Mouse (Mus musculus) forebrain, embryonic 14.5 days (tissue): ENCODE results near the gene Tmem50a. TPM values are rescaled to one million over a fixed set of nuclear protein-coding genes. Genes with fewer than 3 reads are reported as not detected.
A peak's percentile ranks its signal among the peaks of the same experiment; 100 is the strongest.
"Not testable (repeated sequence)": the region's sequence is repeated elsewhere in the genome, so short reads cannot be mapped to it uniquely, and the experiment has no call there.

ENCODE experiments used
- ATAC-seq: fragments of 200-750 bp; cut with Nextera tagmentation; 2 replicates; pipeline ENCODE4 v1.8.0; 2017; ENCODE audit warnings: mild to moderate bottlenecking, moderate library complexity
- DNase-seq: peaks from one replicate; pipeline ENCODE4 v3.0.0-alpha.2; 2015; ENCODE audit warnings: low spot score
- H3K27ac ChIP-seq: fragments of 300-500 bp; sonication (generic); 2 replicates; pipeline ENCODE4 v1.5.1; 2014; ENCODE audit warnings: low read depth, mild to moderate bottlenecking, control low read depth, low read length, moderate library complexity
- H3K27me3 ChIP-seq: fragments of 300-500 bp; sonication (generic); replicated peaks from 2 replicates; pipeline ENCODE4 v1.6.1; 2014; ENCODE audit warnings: low read length, control low read depth, mixed read lengths; ENCODE audit not compliant: control insufficient read depth, insufficient read depth
- H3K36me3 ChIP-seq: fragments of 300-500 bp; sonication (generic); 2 replicates; pipeline ENCODE4 v1.6.1; 2014; ENCODE audit warnings: low read length, control low read depth; ENCODE audit not compliant: control insufficient read depth, insufficient read depth
- H3K4me1 ChIP-seq: fragments of 300-500 bp; sonication (generic); 2 replicates; pipeline ENCODE4 v1.6.1; 2014; ENCODE audit warnings: antibody characterized with exemption, low read length, control low read depth; ENCODE audit not compliant: control insufficient read depth, insufficient read depth
- H3K4me2 ChIP-seq: fragments of 300-500 bp; sonication (generic); 2 replicates; pipeline ENCODE4 v1.6.1; 2014; ENCODE audit warnings: mild to moderate bottlenecking, control low read depth, low read length
- H3K4me3 ChIP-seq: fragments of 300-500 bp; sonication (generic); 2 replicates; pipeline ENCODE4 v1.5.1; 2014; ENCODE audit warnings: low read depth, low read length, control low read depth
- H3K9ac ChIP-seq: fragments of 300-500 bp; sonication (generic); 2 replicates; pipeline ENCODE4 v1.6.1; 2014; ENCODE audit warnings: mild to moderate bottlenecking, low read length, control low read depth, moderate library complexity
- H3K9me3 ChIP-seq: fragments of 300-500 bp; sonication (generic); replicated peaks from 2 replicates; pipeline ENCODE4 v1.6.1; 2016; ENCODE audit warnings: low read length, control low read depth, mixed read lengths; ENCODE audit not compliant: control insufficient read depth
- WGBS: fragments of 180-500 bp; shearing (Covaris S2); extraction: QIAGEN DNeasy Blood & Tissue Kit; methylation state at CpG from one replicate; pipeline ENCODE4 v1.1.7; 2014; 5-methylcytosine and 5-hydroxymethylcytosine counted together
- polyA plus RNA-seq: library from polyadenylated mRNA; unstranded; fragments of >200 nt; fragmentation: Nextera tagmentation; extraction: Ambion mirVana; gene quantifications from 2 replicates; pipeline ENCODE4 v1.2.1, GENCODE M21; 2014

Gene Tmem50a
- polyA plus RNA-seq, 1 experiment from 2014 or later = 166 TPM

DNA sequence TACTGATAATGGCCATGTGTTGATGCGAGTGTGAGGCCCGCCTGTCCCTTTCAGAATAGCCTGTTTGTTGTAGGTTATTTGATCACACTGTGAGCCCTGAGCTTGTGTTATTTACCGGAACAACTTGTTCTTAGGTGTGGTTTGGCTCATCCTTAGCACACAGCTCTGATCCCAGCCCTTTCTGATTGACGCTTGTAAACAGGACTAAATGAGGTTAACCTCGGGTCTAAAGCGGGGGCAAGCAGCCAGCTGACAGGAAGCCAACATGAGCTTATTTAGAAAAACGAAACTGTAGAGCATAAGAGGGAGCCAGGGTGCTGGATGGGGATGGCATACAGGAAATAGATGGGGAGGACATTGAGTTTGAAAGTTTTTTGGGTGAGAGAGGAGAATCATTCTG lies 3.6 kb upstream of the Tmem50a start:
- Histone ChIP-seq H3K27me3 (no peaks in the 10 kb centered on the region), H3K4me1 (peaks cover 12% of the 10 kb centered on the region), H3K4me3 (no peak overlapping the region), H3K27ac (no peak overlapping the region), H3K36me3 (no peaks in the 10 kb centered on the region), H3K4me2 (no peak overlapping the region), H3K9me3 (no peaks in the 10 kb centered on the region), H3K9ac (no peak overlapping the region)
- WGBS = 63% methylated on average over 7 of the region's 7 CpGs
- DNase-seq = no peak
- no peak for ATAC-seq

DNA sequence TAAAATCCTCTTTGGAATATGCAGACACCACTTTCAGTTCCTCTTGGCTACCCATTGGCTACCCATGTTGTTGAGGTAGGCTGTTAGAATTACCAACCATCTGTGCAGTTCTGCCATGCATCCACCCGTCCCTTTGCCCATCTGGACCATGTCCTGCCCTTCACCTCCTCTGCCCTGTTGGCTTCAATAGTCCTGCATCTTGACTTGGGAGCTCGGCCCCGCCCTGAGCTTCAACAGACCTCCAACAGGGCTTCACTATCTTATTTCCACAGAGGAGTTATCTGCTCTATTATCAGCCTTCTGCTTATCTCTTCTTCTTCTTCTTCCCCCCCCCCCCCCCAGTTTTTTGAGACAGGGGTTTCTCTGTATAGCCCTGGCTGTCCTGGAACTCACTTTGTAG lies 2.4 kb upstream of the Tmem50a start:
- no peak overlapping the region for H3K27ac ChIP-seq
- no peak for DNase-seq
- H3K4me2 ChIP-seq = no peak overlapping the region
- WGBS = 75% methylated on average over 3 of the region's 3 CpGs
- H3K4me1 ChIP-seq = peaks cover 11% of the 10 kb centered on the region
- H3K36me3 ChIP-seq = no peaks in the 10 kb centered on the region; the same call in 1 of the 2 replicates
- H3K4me3 ChIP-seq = no peak overlapping the region
- no peaks in the 10 kb centered on the region for H3K27me3 ChIP-seq
- H3K9me3 ChIP-seq = no peaks in the 10 kb centered on the region
- no peak for ATAC-seq
- no peak overlapping the region for H3K9ac ChIP-seq

DNA sequence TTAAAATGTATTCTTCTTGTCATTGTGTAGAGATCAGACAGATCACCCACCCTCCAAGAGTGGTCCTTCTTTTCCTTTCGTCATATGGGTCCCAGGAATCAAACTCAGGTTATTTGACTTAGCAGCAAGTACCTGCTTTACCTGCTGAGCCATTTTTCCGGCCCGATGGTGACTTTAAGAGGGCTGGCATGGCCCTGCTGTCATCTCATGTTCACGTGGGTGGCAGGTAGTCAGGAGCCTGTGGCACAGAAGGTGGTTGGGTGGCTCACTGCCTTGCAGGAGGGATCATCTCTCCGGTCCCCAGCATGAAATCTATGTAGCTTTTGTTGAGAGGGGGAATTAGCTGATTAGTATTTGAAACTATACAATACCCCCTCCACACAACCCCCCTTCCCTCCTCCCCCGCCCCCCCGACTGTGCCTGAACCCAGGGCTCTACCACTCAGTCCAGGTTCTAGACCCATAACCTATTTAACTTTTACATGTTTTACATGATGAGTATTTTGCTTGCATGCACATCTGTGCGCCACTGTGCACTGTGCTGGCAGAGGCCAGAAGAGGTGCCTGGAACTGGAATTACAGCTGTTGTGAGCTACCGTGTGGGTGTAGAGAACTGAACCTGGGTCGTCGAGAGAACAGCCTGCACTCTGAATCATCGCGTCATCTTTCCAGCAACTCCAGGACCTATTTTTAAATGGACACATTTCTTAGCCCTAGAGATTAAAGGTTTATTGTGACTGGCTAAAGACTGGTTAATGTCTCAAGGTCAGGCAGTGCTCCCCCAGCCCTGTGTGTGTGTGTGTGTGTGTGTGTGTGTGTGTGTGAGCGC lies 613 bp upstream of the Tmem50a start:
- DNase-seq (no peak), ATAC-seq (peak; percentile 27)
- 56% methylated on average over 14 of the region's 14 CpGs for WGBS
- H3K4me2 ChIP-seq = peak overlapping the region; percentile 62
- no peaks in the 10 kb centered on the region for H3K27me3 ChIP-seq
- peaks cover 11% of the 10 kb centered on the region for H3K4me1 ChIP-seq
- peak overlapping the region; percentile 80 for H3K4me3 ChIP-seq
- no peaks in the 10 kb centered on the region for H3K9me3 ChIP-seq
- peak overlapping the region; percentile 85 for H3K9ac ChIP-seq
- H3K27ac ChIP-seq = no peak overlapping the region
- H3K36me3 ChIP-seq = peaks cover 10% of the 10 kb centered on the region

DNA sequence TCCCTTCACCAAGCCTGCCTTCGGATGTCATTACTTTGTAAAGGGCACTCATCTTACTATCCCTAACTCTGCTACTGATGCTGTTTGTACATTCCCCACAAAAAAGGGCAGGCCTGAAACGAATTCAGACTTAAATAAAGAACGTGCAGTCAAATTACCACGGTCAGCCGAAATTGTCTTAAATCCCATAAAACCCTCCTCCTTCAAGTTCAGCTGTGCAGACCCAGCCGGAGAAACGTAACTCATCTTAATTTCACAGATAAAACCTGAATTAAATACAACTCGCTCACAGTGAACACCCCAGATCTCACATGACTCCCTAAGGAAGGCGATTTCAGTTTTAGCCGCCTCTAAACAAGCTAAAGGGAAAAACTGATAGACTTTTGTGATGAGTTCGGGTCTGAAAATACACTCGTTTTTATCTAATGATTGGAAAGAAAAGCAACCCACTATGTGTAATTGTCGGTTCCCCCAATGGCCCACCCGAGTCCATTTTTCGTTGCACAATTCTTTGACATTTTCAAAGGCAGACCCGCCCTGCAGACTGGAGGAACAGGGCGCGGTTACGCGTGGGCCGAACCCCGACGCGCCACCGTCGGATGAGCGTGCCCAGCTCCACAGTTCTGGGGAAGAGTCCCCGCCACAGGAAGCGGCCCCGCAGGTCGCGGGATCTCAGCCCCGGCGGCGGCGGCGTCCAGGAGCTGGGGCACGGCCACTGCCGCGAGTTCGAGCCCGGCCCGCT lies 531 bp downstream of the Tmem50a start:
- 1% methylated on average over 43 of the region's 43 CpGs for WGBS
- Histone ChIP-seq H3K4me1 (peaks cover 11% of the 10 kb centered on the region), H3K27ac (peak overlapping the region; percentile 87), H3K4me2 (peak overlapping the region; percentile 62), H3K9ac (peak overlapping the region; percentile 85), H3K9me3 (no peaks in the 10 kb centered on the region), H3K4me3 (peak overlapping the region; percentile 80), H3K36me3 (peaks cover 15% of the 10 kb centered on the region), H3K27me3 (no peaks in the 10 kb centered on the region)
- ATAC-seq = peak; percentile 73
- DNase-seq = no peak

DNA sequence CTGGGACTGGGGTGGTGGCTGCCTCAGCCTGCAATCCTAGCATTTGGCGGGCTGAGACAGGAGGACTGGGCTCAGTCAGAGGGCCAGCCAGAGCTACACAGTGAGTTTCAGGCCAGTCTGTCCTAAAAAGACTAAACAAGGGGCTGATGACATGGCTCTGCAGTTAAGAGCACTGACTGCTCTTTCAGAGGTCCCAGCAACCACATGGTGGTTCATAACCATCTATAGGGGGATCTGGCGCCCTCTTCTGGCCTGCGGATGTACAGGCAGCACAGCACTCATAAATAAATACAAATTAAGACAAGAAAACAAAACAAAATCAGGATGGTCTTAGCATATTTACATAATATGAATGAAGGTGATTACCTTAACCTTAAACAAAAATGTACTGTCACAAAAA lies 1.4 kb downstream of the Tmem50a start:
- Histone ChIP-seq H3K27me3 (no peaks in the 10 kb centered on the region), H3K27ac (no peak overlapping the region), H3K4me1 (peaks cover 11% of the 10 kb centered on the region), H3K4me2 (peak overlapping the region; percentile 62), H3K4me3 (peak overlapping the region; percentile 80), H3K9ac (no peak overlapping the region; the same call in 1 of the 2 replicates), H3K36me3 (peaks cover 24% of the 10 kb centered on the region), H3K9me3 (no peaks in the 10 kb centered on the region)
- WGBS = 35% methylated on average over 3 of the region's 3 CpGs
- DNase-seq = peak; percentile 78
- ATAC-seq = no peak; the same call in 1 of the 2 replicates

DNA sequence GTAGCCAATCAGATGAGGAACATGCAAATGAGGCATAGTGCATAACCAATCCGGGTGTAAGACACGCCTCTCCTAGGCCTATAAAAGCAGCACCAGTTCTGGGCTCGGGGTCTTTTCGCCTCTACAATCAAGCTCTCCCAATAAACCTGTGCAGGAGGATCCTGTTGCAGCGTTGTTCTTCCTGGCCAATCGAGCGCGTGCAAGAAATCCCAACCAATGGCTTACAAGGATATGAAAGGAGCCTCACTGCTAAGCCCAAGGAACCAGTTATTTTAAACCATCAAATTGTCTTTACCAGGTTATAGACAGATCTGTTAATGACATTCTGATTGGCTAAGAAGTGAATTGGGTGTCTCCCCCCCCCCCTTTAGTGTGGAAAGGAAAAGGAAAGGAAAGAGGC lies 3.4 kb downstream of the Tmem50a start:
- H3K4me2 ChIP-seq, H3K9ac ChIP-seq, H3K4me3 ChIP-seq, H3K27me3 ChIP-seq, ATAC-seq, H3K9me3 ChIP-seq, H3K27ac ChIP-seq, DNase-seq: not testable (repeated sequence)
- H3K36me3 ChIP-seq = peaks cover 44% of the 10 kb centered on the region
- 99% methylated on average over 6 of the region's 8 CpGs for WGBS
- peaks cover 11% of the 10 kb centered on the region for H3K4me1 ChIP-seq

DNA sequence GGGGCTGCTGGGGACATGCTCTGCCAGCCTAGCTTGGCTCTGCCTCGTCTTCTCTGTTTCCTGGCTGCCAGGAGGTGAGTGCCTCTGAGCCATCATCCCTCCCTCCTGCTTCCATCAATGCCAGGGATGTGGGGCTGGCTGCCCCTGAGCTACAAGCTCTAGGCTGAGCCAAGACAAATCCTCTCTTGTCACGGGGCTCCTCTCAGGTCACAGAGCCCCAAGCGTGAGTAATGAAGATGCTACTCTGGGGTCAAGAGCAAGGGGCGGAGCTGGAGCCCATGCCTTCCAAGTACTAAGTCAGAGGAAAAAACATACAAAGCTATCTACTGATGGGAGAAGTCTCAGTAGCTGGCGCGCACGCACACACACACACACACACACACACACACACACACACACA lies 11.8 kb downstream of the Tmem50a start:
- no peaks in the 10 kb centered on the region for H3K9me3 ChIP-seq
- DNase-seq (no peak), ATAC-seq (no peak)
- H3K36me3 ChIP-seq = peaks cover 98% of the 10 kb centered on the region
- H3K27ac ChIP-seq = no peak overlapping the region
- H3K27me3 ChIP-seq = no peaks in the 10 kb centered on the region
- H3K9ac ChIP-seq = no peak overlapping the region
- no peak overlapping the region for H3K4me2 ChIP-seq
- H3K4me3 ChIP-seq = no peak overlapping the region
- no peaks in the 10 kb centered on the region for H3K4me1 ChIP-seq
- 79% methylated on average over 7 of the region's 7 CpGs for WGBS

DNA sequence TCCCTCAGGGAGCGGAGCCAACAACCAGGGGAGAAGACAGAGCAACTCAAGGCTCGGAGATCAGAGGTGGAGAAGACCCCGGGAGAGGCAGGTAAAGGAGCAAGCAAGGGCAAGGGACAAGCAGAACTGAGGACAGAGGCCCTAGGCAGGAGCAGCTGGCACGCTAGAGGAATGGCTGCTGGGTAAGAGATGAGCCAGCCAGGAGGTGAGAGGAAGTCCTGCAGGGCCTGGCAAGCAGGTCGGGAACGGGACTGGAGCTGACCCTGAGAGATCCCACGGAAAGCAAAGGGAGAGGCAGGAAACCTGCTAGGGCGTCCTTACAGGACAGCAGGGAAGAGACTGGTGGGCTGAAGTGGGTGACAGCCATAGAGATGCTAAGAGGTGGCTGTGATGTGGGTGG lies 13.7 kb downstream of the Tmem50a start:
- DNase-seq (no peak), ATAC-seq (no peak)
- no peak overlapping the region for H3K4me3 ChIP-seq
- H3K9me3 ChIP-seq = no peaks in the 10 kb centered on the region
- no peaks in the 10 kb centered on the region for H3K4me1 ChIP-seq
- H3K27ac ChIP-seq = no peak overlapping the region
- 92% methylated on average over 8 of the region's 8 CpGs for WGBS
- H3K4me2 ChIP-seq = no peak overlapping the region
- H3K36me3 ChIP-seq = peaks cover 98% of the 10 kb centered on the region
- no peaks in the 10 kb centered on the region for H3K27me3 ChIP-seq
- no peak overlapping the region for H3K9ac ChIP-seq

DNA sequence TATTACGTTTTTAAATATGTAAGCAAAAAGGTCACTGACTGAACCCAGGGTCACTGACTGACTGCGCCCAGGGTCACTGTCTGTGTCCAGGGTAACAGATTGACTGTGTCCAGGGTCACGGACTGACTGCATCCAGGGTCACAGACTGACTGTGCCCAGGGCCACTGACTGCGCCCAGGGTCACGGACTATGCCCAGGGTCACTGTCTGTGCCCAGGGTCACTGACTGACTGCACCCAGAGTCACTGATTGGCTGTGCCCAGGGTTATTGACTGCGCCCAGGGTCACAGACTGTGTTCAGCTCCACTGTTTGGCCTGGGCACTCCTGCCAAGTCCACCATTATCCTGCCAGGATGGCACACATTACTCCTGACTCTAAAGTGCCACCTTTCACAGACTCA lies 17.6 kb downstream of the Tmem50a start:
- H3K27me3 ChIP-seq = no peaks in the 10 kb centered on the region
- H3K27ac ChIP-seq = no peak overlapping the region
- 88% methylated on average over 6 of the region's 6 CpGs for WGBS
- H3K9ac ChIP-seq = no peak overlapping the region
- DNase-seq (no peak), ATAC-seq (no peak)
- no peak overlapping the region for H3K4me2 ChIP-seq
- H3K4me3 ChIP-seq = no peak overlapping the region
- no peaks in the 10 kb centered on the region for H3K4me1 ChIP-seq
- no peaks in the 10 kb centered on the region for H3K9me3 ChIP-seq
- peaks cover 71% of the 10 kb centered on the region for H3K36me3 ChIP-seq
